Mouse (Mus musculus) embryo, embryonic 11.5 days (tissue): ENCODE measurements around the gene Tecpr2.

Experiments
- DNase-seq: peaks from one replicate; pipeline ENCODE4 v3.0.0-alpha.2; 2012; ENCODE audit warnings: low read depth, low spot score

Tecpr2 gene

DNA sequence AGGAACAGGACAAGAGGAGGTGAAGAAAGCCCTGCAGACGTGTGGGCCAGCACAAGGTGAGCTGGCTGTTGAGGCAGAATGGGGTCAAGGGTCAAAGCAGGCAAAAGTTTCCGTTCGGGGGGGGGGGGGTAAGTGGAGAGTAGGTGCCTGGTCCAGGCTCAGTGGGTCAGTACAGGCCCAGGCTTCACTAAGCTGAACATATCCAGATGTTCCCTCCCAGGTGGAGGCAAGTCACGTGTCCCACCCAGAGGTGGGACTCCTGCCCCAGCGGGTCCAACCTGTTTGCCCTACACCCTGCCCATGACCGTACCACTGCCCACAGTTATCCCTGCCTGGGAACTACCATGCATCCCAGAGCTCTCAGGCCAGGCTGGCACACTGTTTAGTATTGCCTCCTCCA lies 116.7 kb downstream of the Tecpr2 start:
- no peak for DNase-seq

GRCm38 (mm10) chr12:111006339-111006738 lies 117.3 kb downstream of the Tecpr2 start:
- no peak for DNase-seq

DNA sequence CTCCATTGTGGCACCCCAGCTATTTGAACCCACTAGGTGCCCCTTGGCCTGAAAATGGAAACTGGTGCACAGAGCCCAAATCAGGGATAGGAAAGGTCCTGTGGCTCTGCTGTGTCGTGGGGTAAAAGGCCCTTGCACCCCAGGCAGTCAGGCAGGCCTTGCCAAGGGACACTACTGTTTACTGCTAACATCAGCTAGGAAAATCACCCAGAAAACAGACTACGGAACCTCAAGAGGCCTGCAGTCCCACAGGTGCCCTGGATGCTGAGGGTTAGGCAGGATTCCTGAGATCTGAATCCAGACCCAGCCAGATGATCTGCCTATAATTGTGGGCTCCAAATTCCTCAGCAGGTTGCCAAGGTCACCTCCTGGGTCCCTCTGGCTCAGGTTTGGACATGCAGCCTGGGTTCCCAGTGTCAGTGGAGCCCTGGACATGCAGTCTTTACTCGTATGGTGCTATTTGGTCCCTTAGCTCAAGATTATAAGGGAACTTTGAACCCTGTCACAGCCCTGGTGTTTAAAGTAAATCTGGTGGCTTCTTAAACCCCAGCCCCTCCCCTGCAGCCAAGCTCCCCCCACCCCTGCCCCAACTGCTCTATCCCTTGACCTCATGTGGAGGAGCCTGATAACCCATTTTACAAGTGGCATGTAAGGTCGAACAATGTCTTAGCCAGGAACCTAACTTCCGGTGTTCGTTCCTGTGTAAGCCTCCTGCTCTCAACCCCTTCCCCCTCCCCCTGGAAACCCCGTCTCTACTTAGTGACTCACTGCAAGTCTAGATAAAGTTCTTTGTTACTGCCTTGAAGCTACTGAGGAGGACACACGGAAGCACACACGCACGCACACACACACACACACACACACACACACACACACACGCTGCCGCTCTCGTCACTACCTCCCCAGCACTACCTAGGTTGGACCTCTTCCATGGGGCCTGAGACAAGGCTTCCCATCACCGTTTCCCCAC lies 118.4 kb downstream of the Tecpr2 start:
- no peak for DNase-seq

GRCm38 (mm10) chr12:111008500-111009490 lies 119.7 kb downstream of the Tecpr2 start:
- no peak for DNase-seq

- no peak for DNase-seq
These were observed 120.7 kb downstream of the Tecpr2 start for GRCm38 (mm10) chr12:111009615-111010257.

DNA sequence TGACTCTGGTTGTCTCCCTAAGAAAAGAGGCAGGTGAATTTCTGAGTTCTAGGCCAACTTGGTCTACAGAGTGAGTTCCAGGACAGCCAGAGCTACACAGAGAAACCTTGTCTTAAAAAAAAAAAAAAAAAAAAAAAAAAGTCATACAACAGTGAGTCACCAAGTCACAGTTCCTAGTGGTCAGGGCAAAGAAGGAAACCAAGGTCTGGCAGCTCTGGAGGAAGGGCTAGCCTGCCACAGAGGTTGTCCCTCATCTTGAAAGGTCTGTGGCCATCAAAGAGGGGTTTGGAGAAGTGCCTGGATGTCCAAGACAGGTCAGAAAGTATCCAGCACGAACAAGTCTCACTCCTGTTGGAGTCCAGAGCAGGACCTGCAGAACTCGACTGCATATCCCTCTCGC lies 127.7 kb downstream of the Tecpr2 start:
- no peak for DNase-seq

DNA sequence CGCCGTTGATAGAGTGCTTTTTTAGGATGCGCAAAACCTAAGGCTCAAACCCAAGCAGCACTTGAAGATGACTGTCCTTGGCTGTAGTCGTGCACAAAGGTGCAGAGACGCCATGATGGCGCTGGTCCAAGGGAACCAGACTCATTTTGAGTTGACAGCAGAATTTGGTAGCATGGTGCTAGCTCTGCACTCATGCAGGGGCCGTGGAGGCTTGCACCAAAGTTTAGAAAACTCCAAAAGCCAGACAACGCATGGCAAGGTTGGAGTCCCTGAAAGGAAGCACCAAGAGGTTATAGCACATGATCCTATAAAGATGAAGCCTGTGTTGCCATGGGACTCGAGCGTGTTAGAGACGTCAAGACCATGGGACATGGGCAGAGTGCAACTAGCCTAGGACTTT lies 129.0 kb downstream of the Tecpr2 start:
- no peak for DNase-seq

DNA sequence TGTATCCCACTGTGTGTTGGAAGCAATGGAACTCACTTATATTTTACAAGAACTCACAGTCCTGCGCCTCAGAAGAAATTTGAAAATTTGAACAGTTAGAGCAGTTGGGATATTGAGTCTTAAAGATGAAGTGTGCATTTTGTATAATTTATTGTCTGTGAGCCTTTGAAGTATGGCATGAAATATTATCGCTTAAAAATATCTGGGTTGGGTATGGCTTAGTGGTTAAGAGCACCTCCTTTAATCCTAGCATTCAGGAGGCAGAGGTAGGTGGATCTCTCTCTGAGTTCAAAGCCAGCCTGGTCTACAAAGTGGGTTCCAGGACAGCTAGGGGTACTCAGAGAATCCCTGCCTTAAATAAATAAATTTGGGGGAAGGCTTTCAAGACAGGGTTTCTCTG lies 130.0 kb downstream of the Tecpr2 start:
- DNase-seq = no peak

GRCm38 (mm10) chr12:111021138-111021537 lies 132.1 kb downstream of the Tecpr2 start:
- no peak for DNase-seq

GRCm38 (mm10) chr12:111021577-111021976 lies 132.5 kb downstream of the Tecpr2 start:
- no peak for DNase-seq
